Mouse (Mus musculus): ENCODE data around the gene Mmp14.

Gene Mmp14

GRCm38 (mm10) chr14:54435194-54435918, 3.9 kb downstream of the Mmp14 start:
- DNase-seq (ENCODE audit: low spot score) = no peak

GRCm38 (mm10) chr14:54439155-54439554, 7.7 kb downstream of the Mmp14 start:
- DNase-seq (ENCODE audit: low spot score) = no peak

- DNase-seq (ENCODE audit: low spot score) = no peak
Measured at GRCm38 (mm10) chr14:54439610-54440009, 8.2 kb downstream of the Mmp14 start.

GRCm38 (mm10) chr14:54440538-54440937, 9.1 kb downstream of the Mmp14 start:
- no peak for DNase-seq (ENCODE audit: low spot score)

- DNase-seq (ENCODE audit: low spot score) = peak; percentile 37
Measured at GRCm38 (mm10) chr14:54441365-54441764, 10.0 kb downstream of the Mmp14 start.

GRCm38 (mm10) chr14:54442548-54442947, 11.1 kb downstream of the Mmp14 start:
- DNase-seq (ENCODE audit: low spot score) = no peak

- peak; percentile 78 for DNase-seq (ENCODE audit: low spot score)
Measured at GRCm38 (mm10) chr14:54443196-54443595, 11.8 kb downstream of the Mmp14 start.

- DNase-seq (ENCODE audit: low spot score) = peak; percentile 93
Measured at GRCm38 (mm10) chr14:54443712-54444618, 12.6 kb downstream of the Mmp14 start.

GRCm38 (mm10) chr14:54445476-54445875, 14.1 kb downstream of the Mmp14 start:
- peak; percentile 55 for DNase-seq (ENCODE audit: low spot score)

GRCm38 (mm10) chr14:54453566-54453965, 22.2 kb downstream of the Mmp14 start:
- DNase-seq (ENCODE audit: low spot score) = no peak

GRCm38 (mm10) chr14:54454669-54455528, 23.5 kb downstream of the Mmp14 start:
- no peak for DNase-seq (ENCODE audit: low spot score)

- no peak for DNase-seq (ENCODE audit: low spot score)
Measured at GRCm38 (mm10) chr14:54457907-54458569, 26.6 kb downstream of the Mmp14 start.

GRCm38 (mm10) chr14:54462146-54462545, 30.7 kb downstream of the Mmp14 start:
- no peak for DNase-seq (ENCODE audit: low spot score)

GRCm38 (mm10) chr14:54463108-54463958, 31.9 kb downstream of the Mmp14 start:
- no peak for DNase-seq (ENCODE audit: low spot score)

- peak; percentile 75 for DNase-seq (ENCODE audit: low spot score)
Measured at GRCm38 (mm10) chr14:54463959-54464292, 32.5 kb downstream of the Mmp14 start, which contains the start of gene Lrp10. Gene Lrp10, plus strand, starts transcription at chr14:54464137.

GRCm38 (mm10) chr14:54464293-54465005, 33.0 kb downstream of the Mmp14 start:
- peak; percentile 82 for DNase-seq (ENCODE audit: low spot score)

GRCm38 (mm10) chr14:54471467-54471866, 40.1 kb downstream of the Mmp14 start:
- no peak for DNase-seq (ENCODE audit: low spot score)

GRCm38 (mm10) chr14:54472671-54473070, 41.3 kb downstream of the Mmp14 start:
- DNase-seq (ENCODE audit: low spot score) = no peak

- no peak for DNase-seq (ENCODE audit: low spot score)
Measured at GRCm38 (mm10) chr14:54474744-54475143, 43.3 kb downstream of the Mmp14 start.
